Mouse (Mus musculus) gastrocnemius, postnatal 36 days (tissue): ENCODE data around the gene Cd3e. TPM values are rescaled to one million over a fixed set of nuclear protein-coding genes. Genes with fewer than 3 reads are reported as not detected.

Source experiments
- DNase-seq, 2 experiments: peaks; one replicate each; pipeline ENCODE4 v3.0.0; 2022
- intact Hi-C: fragments of 180-260 bp; cut with DNase I; formaldehyde crosslinking; loops from one replicate; pipeline ENCODE4 v1.15.1; 2025
- total RNA-seq, 2 experiments: library from RNA; stranded (reverse); gene quantifications; 2 replicates each; pipeline ENCODE4 v1.2.3; 2021

Cd3e gene
- total RNA-seq, 2 experiments from 2014 or later, result 2.5 TPM; not detected in 1

DNA sequence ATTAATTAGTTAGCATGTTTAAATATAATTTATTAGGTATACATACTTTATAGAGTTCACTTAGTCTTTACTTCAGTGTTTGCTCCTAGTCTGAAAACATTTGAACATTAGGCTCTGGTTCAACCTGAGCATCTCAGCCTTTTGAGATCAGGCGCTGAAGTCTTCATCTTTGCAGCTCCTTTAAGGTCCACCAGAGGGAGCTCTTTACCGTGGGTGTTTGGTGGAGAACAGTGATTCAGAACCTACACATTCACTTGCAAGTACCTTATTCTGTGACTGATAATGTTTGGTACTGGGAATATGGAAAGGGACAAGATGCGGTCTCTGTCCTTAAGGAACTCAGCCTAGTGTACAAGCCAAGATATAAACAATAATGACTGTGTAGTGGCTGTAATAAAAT lies 13.4 kb upstream of the Cd3e start:
- no peak for DNase-seq
- intact Hi-C loops, result loop anchor here (5.0 kb wide), 2 partner anchors 110 to 125 kb away; no protein-coding TSS in a partner anchor

DNA sequence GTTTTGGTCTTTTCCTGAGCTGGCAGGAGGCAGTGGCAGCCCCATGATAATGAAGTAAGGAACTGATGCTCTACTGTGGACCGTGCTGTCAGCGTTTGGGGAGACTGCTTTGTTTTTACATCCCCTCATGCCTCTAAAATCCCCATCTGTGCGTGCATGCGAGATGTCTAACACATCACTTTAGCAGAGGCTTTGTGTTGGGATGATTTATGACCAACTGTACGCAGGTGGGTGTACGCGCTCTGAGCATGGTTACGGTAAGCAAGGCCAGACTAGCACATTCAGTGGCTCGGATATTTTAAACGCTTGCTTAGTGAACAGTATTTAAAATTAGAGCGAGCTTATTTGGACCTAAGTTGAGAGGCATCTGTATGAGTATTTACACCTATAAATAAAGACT lies 8.6 kb upstream of the Cd3e start:
- DNase-seq, result no peak
- intact Hi-C loops, result no loop called here

DNA sequence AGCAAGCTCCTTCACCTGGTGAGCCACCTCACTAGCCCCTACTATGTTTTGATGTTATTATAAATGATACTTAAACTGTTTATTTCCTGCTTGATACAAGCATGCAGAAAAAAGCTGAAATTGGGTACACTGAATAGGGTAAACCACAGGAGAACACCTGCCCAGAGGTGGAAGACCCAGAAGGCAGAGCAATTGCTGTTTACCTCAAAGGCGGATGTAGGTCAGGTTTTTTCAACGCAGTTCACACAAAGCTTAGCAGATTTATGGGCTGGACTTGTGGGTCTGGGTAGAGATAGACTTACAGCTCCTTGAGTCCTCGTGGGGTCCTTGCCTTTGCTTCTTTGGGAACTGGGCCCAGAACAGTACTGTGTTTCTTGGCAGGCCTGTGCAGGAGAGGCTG lies 6.4 kb upstream of the Cd3e start:
- DNase-seq, result no peak
- intact Hi-C loops, result no loop called here

DNA sequence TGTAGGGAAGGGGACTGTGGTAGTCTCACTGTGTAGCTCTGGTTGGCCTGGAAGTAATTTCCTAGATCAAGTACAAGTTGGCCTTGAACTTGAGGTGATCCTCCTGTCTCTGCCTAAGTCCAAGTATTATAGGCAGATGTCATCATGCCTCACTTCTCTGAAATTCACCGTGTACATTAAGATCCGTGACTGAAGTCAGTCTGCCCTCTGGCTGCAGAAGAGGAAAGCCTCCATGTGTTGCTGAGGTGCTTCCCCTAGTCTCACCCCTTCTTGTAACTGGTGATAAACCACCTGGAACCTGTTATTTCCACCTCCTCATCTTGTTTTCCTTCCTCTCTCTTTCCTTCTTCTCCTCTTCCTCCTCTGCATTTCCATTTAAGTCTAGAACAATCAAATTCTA lies 5.5 kb upstream of the Cd3e start:
- intact Hi-C loops, result no loop called here
- DNase-seq, result no peak

DNA sequence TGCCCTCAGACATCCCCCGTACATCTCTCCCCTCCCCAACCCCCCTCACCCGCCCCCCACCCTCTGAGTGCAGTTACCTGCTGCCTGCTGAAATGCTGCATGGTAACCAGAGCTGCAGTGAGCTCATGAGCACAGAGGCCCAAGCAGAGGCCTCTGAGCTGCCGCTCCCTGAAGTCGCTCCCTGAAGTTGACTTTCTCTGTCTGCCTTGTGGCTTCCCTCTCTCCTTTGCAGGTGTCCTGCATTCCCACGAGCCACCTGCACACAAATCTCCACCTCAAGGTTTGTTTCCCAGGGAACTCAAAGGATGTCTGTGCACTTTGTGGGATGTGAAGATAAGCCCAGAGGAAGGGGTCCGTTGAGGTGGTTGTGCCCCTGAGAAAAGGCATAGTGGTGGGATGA lies 1.9 kb upstream of the Cd3e start:
- DNase-seq, result no peak
- intact Hi-C loops, result no loop called here

DNA sequence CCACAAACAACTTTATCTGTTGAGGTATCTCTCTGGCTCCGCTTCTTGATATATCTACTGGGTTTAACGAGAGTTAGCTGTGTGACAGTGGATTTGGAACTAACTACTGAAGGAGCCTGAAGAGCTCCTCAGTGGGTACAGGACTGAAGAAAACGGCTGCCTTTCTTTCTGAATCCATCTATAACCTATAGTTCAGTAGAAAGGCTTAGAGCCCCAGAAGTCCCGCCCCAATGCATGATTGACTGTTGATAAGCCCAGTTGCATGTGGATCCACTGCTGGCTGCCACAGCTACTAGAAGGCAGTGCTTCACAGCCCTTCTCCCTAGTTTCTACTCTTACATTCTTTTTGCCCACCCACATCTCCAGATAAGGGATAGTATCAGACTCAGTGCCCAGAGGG lies 1.0 kb upstream of the Cd3e start:
- intact Hi-C loops, result no loop called here
- DNase-seq, result no peak

DNA sequence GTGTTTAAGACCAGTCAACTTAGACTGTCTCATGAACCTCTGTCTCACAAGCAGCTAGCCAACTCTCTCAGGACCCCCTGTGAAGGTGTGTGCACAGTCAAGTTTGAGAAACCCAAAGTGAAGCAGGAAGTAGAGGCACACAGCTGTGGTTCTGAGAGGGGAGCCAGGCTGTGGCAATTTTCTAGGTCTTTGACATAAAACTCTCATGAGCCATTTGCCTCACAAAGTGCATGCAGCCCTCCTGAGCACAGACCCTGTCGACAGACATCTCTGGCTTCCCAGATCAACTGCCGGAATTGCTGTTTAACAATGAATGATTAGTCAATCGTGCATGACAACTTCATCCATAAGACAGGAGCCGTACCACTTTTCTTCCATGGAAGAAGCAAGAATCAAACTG lies 1.1 kb downstream of the Cd3e start:
- no peak for DNase-seq
- intact Hi-C loops, result no loop called here

DNA sequence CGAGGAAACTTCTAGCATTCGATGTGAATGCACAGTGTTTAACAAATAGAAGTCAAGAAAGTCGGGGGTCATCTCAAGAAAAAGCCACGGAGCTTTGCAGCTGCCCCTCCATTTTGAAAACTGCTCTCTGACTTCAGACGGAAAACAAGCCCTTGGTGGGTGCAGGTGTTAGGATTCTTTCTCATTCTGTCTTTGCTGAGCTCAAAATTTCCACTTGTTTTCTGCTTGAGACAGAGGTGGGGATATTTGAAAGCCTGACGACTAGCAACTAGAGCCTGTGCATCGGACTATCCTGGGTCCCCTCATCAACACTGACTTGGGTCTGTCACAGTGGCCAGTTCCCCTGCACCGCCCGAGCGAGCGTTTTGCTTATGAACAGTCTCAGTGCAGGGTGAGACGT lies 2.0 kb downstream of the Cd3e start:
- no peak for DNase-seq
- intact Hi-C loops, result no loop called here

DNA sequence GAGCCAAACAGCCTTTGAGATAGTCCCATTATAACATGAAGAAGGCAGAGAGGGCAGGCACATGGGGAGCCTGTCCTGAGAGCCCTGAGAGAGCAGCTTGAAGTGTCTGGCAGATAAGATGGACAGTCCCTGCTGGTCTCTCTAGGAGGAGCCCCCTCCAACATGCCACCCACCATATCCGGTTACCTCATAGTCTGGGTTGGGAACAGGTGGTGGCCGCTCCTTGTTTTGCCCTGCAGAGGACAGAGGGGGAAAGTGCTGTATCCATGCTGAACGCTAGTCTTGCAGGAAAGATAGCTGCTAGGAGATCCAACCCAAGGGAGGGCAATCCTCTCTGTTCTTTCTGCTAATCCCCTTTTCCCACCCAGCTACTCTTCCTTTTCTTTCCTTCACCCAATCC lies 9.2 kb downstream of the Cd3e start:
- intact Hi-C loops, result no loop called here
- no peak for DNase-seq

DNA sequence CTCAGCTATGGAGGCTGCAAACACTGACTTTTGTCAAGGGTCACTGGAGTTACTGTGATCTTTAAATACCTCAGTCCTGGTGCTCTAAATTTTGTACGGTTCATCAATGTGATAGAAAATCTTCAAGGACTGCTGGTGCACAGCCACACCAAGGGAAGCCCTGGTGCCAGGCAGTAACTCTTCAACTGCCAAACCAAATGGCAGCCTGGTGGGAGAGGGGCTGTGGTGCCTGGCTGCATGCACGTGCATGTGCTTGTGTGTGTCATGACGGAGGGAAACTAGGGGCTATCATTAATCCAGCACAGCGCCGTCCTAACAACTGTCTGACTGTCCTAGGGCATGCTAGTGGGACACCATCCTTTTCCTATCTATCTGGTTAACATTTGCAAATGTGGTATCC lies 9.7 kb downstream of the Cd3e start:
- no peak for DNase-seq
- intact Hi-C loops, result no loop called here

DNA sequence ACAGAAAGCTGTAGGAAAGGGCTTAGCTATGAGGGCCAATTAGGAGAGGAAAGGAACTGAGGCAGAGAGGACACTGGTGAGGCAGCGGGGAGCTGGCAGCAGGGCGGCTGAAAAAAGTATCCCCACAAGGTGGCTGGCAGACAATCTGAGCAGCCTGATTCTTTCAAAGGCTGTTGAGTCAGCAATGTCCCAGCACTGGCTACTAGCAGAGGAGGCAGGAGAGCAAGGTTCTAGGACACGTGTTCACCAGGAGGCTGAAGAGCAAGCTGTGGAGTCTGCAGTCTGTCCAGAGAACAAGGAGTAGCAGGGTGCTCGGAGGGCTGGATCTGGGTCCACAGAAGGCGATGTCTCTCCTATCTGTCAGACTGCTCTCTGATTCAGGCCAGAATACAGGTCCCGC lies 10.3 kb downstream of the Cd3e start:
- peak in 1 of 2 experiments; percentile 10 for DNase-seq

DNA sequence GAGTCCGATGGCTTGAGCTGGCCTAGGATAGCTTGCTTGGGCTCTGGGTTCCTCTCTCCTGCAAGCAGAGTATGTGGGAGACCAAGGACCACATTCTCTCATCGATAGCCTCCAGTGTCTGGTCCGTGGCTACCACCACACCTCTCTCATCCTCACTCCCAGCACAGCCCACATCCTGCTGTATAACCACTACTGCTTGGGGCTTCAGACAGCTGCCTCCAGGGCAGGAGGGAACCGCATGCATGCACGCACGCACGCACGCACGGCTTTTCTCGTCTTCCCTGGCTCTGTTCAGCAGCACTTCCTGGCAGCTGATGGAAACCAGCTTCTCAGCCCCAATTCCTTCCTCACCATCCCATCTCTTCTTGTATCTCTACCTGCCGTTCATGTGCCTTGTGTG lies 11.3 kb downstream of the Cd3e start:
- intact Hi-C loops, result no loop called here
- no peak for DNase-seq

More for the DNA sequence above, 10.3 kb downstream of the Cd3e start:
- intact Hi-C loops, result no loop called here

DNA sequence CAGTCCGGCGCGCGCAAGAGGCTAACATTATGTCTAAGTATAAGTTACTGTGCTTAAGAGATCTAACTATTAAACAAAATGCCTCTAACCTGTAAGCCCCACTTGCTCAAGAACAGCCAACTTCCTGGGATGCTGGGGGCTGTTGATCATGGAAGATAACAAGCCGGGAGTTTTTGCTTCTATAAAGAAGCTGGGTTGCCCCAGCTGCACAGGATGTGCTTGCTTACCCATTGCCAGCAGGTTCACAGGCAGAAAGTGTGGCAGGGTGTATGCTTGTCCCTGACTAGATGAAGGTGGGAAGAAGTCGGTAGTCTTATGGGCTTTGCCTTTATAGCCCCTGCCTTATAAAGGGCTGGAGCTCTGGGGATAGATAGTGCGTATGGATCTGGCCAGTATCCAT lies 12.8 kb downstream of the Cd3e start:
- intact Hi-C loops, result no loop called here

DNA sequence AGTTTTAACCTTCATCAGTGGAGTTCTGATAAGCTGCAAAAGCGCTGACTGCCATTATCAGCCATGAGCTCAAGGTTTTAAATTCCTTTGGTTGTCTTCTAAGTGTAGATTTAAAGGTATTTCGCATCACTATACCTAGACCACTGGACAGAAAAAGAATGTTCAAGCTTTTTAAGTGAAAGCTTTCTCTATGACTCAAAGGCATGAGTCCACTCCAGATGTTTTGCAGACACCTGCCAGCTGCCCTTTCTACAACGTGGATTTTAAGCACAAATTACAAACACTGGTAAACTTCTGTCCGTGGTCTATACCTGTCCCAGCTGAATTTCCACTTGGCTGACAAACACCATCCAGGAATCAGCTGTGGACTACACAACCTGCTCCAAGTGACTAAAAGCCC lies 14.5 kb downstream of the Cd3e start:
- DNase-seq, result no peak
- intact Hi-C loops, result no loop called here

More for the DNA sequence above, 12.8 kb downstream of the Cd3e start:
- no peak for DNase-seq

DNA sequence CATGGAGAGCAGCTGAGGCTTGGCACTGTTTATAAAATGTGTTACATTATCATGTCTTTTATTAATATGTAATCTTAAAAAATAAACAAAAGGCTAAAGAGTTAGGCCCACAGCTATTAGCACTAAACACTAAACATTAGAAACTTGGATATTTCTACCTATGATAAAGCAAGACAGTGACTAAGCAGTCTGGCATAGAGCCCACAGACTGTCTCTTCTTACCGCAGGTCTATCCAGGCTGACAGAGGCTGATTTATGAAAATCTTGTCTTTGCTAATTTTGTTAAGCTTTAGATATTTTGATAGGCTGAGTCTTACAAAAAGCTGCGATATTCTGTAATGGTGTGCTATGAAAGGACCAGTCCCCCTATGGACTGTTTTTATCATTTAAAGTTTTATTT lies 16.2 kb downstream of the Cd3e start:
- DNase-seq, result no peak
- intact Hi-C loops, result no loop called here

DNA sequence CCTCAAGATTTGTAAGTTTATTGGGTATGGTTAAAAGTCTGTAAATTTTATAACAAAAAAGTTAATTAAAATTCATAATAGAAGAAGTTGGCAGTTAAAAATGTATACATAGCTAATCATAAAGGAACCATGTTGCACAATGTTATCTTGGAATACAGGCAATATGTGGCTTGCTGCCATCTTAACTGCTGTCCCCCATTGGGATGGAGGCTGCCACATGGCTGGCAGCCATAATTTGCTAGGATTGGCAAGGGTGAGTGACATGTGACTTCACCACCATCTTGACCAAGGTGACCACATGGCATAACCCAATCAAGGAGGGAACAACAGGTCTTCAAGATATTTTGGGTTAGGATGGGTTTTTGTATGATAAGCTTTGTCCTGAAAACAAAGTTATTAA lies 17.2 kb downstream of the Cd3e start:
- intact Hi-C loops, result no loop called here
- DNase-seq, result no peak

DNA sequence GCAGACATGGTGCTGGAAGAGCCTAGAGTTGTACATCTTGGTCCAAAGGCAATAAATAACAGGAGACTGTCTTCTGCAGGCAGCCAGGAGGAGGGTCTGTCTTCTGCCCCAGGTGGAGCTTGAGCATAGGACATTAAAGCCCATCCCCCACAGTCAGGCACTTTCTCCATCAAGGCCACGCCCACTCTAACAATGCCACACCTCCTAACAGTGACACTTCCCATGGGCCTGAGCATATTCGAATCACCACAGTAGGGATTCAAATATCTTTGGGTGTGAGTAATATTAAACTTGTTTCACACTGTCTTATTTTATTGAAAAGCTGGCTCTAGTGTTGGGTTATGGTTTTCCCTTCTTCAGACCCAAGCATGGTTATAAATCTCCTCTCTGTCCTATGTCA lies 17.6 kb downstream of the Cd3e start:
- intact Hi-C loops, result no loop called here

DNA sequence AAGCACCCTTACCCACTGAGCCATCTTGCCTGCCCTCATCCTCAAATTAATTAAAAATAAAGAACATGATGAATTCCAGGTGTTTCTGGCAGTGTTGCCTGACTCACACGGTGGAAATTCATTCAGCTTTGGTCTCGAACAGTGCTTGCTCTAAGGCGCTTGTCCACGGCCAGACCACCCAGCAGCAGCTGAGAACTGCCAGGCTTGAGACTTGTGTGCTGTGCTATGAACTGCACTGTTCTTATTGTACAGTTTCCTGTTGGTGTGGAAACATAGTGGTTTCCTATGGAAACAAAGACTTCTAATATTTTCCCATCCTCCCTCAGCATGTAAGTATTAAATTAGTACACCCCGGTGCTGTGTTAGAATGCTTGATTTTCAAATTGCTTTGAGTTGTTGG lies 22.5 kb downstream of the Cd3e start:
- intact Hi-C loops, result no loop called here
- DNase-seq, result no peak

More for the DNA sequence above, 17.6 kb downstream of the Cd3e start:
- no peak for DNase-seq

DNA sequence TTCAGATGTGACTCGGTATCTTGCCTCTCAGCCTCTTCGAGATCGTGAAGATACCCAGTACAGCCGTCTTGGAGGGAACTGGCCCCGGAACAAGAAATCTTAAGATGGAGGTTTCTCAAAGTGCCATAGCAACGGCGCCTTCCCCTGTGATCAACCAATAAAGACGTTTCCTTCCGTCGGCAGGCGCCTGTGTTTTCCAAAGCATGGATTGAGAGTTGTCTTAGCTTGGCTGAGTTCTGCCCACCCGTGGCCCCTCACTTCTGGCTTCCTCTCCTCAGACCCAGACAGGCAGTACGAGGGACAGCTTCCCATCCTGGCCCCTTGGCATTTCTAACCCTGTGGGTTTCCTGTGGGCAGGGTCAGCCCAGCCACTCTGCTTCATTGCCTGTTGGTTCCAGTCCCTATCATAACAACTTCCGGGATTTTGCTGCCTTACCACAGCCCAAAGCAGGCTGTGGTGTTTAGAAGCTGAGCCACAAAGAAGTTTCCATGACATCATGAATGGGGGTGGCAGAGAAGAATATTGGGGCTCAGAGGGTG lies 23.1 kb downstream of the Cd3e start:
- DNase-seq, result no peak
- intact Hi-C loops, result no loop called here

DNA sequence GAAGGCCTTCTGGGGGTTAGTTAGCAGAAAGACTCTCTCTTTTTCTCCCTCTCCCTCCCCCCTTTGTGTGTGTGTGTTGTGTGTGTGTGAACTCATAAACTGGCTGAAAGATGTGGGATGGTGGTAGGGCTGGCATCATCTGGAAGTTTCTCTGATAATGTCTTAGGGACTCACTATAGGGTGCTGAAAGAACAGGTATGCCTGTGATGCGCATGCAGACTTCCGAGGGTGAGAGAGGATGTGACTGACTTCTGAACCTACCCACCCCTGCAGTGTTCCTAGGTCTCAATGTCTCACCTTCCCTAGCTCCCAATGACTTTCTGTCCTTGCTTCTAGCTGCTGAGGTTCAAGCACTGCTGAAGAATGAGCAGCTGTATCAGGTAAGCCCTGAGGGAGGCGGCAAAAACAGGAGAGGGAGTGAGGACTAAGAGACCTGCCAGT lies 23.7 kb downstream of the Cd3e start:
- DNase-seq, result no peak
- intact Hi-C loops, result no loop called here

DNA sequence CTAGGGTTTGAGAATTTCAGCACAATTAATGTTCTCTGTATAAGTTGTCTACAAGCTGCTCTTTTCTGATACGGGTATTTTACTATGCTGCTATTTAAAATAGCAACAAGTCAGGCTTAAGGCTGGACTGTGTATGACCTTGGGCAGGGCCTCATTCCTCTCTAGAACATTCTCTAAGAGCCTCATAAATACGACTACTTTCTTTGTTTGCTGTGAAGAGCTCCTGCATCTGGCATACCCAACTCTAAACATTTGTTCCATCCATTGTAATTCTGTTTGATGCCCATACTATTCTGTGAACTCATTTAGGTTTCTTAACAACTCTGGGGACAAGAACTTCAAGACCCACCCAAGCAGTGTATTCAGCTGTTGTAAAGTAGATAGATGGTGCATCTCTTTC lies 26.4 kb downstream of the Cd3e start:
- intact Hi-C loops, result no loop called here
- DNase-seq, result no peak

DNA sequence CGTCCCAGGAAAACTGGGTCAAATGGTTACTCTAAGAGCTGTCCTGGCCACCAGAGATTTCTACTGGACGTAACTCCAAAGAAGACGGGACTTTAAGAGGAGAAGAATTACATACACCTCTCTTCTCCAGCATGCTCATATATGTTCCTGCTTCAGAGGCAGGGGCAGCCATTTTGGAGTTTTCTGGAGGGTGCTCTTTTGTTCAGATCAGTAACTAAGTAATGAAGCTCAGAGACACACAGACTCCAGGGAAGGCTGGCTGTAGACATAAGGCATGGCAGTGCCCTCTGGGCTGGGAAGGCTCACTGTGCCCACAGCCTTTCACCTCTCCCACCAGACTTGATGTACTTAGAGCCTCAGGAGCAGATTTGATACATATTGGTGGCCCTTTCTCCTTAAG lies 26.9 kb downstream of the Cd3e start:
- DNase-seq, result no peak
- intact Hi-C loops, result no loop called here

DNA sequence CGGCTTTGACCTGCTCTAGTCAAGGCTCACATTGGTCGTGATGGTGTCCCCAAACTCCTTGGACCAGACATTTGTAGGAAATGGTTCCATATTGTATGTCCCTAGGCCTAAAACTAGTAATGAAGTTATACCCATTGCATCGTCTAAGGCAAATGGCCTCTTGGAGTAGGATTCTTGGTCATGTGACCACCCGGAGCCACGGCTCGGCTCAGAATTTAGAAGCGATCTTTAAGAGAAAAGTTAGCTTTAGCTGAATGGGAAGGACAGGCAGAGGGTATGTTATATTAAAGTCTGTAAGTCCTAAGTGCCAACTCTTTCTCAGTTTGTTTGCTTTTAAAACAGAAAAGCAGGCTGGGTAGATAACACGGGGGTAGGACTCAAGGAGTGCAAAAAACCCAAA lies 27.3 kb downstream of the Cd3e start:
- intact Hi-C loops, result no loop called here
- no peak for DNase-seq
